24 mouse cellular contexts compared by ENCODE assay signal in the genomic region with DNA sequence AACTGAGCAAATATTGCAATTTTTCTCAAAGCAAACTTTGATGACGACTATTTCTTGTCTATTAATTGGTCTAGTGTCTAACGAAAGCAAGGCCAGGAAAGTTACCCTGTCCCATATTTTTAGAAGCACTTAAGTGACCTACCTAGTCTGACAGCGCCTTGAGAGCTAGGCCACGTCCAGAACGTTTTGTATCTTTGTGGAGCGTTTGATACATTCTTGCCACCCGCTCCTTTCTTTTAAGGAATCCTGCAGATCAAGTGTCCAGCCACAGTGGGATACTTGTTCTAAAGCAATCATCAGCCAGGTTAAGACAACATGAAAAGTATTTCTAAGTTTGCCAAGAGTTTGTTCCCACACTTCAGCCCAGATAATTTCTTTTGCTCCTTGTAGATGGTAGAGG.
A peak's percentile ranks its signal among the peaks of the same experiment; 100 is the strongest.
DNase-seq lines count a peak whose midpoint lies in the region; ATAC-seq and TF ChIP-seq lines count a peak whose summit lies in the region.
"Had no signal": no experiment of that assay in that cellular context is flagged by ENCODE, and none has a peak within 500 bp of the region (broad histone marks: within the 10 kb centered on the region; RNA-seq: fewer than 3 reads in every experiment).

No protein-coding gene starts in this region.

- no peak overlapping the region for H3K9ac ChIP-seq in heart, adult 2 months (ENCODE audit: low read depth, low read length)
- H3K9ac ChIP-seq in heart, embryonic 14.5 days (ENCODE audit: low read length): no peak overlapping the region
- no peak overlapping the region for H3K9ac ChIP-seq in midbrain, embryonic 11.5 days (ENCODE audit: low read length)
- H3K9ac ChIP-seq: embryonic facial prominence, embryonic 13.5 days; forebrain, postnatal 0 days; hindbrain, embryonic 14.5 days; liver, embryonic 12.5 days; liver, postnatal 0 days had no signal

- TF ChIP-seq CTCF in heart, adult 2 months (IDR thresholded peaks at IDR 0.05): no peak

- no peak overlapping the region for H3K4me2 ChIP-seq in heart, embryonic 14.5 days (ENCODE audit: low read length)
- H3K4me2 ChIP-seq in midbrain, embryonic 11.5 days: no peak overlapping the region
- H3K4me2 ChIP-seq: embryonic facial prominence, embryonic 13.5 days; hindbrain, embryonic 14.5 days; liver, embryonic 12.5 days had no signal

- H3K27ac ChIP-seq in heart, adult 2 months: peak overlapping the region; percentile 85
- peak overlapping the region; percentile 12 to 58; a peak in 2 of 4 replicates for H3K27ac ChIP-seq in heart, embryonic 14.5 days (replicated peaks in 1 of 2; ENCODE audit: control insufficient read depth in 1 of 2, insufficient read depth in 1 of 2, low read depth in 2 of 2, low read length in 2 of 2)
- H3K27ac ChIP-seq in midbrain, embryonic 11.5 days (ENCODE audit: low read depth, low read length): no peak overlapping the region
- H3K27ac ChIP-seq in midbrain, embryonic 10.5 days (replicated peaks): no peak overlapping the region
- H3K27ac ChIP-seq: embryonic facial prominence, embryonic 13.5 days; forebrain, embryonic 10.5 days; hindbrain, embryonic 14.5 days; liver, embryonic 12.5 days had no signal

- intact Hi-C loops in heart, adult 2 months (cut with DNase I): no loop called here
- intact Hi-C loops in heart, postnatal 25 days (cut with DNase I): no loop called here

- WGBS in heart, adult 2 months: 64% methylated on average over 7 of the region's 7 CpGs
- WGBS in heart, embryonic 14.5 days: 39% methylated on average over 7 of the region's 7 CpGs
- 87% methylated on average over 7 of the region's 7 CpGs for WGBS in midbrain, embryonic 11.5 days
- WGBS in midbrain, embryonic 10.5 days: 86% methylated on average over 7 of the region's 7 CpGs

- peaks cover 3% of the 10 kb centered on the region for H3K36me3 ChIP-seq in heart, adult 2 months (ENCODE audit: control insufficient read depth, insufficient read depth, low read length)
- no peaks in the 10 kb centered on the region for H3K36me3 ChIP-seq in heart, embryonic 14.5 days (ENCODE audit: control insufficient read depth, insufficient read depth, low read length)
- no peaks in the 10 kb centered on the region for H3K36me3 ChIP-seq in midbrain, embryonic 11.5 days (ENCODE audit: control insufficient read depth, insufficient read depth, low read length)
- H3K36me3 ChIP-seq in midbrain, embryonic 10.5 days: no peaks in the 10 kb centered on the region
- H3K36me3 ChIP-seq: embryonic facial prominence, embryonic 13.5 days; forebrain, embryonic 10.5 days; liver, embryonic 12.5 days had no signal

- no peaks in the 10 kb centered on the region for H3K9me3 ChIP-seq in heart, embryonic 14.5 days (ENCODE audit: control insufficient read depth, low read length)
- H3K9me3 ChIP-seq in midbrain, embryonic 11.5 days (ENCODE audit: control insufficient read depth, low read length): no peaks in the 10 kb centered on the region
- H3K9me3 ChIP-seq in midbrain, embryonic 10.5 days (replicated peaks): no peaks in the 10 kb centered on the region
- H3K9me3 ChIP-seq: embryonic facial prominence, embryonic 13.5 days; forebrain, embryonic 10.5 days; liver, embryonic 12.5 days; megakaryocyte, embryonic 14.5 days had no signal

- no peak for TF ChIP-seq POLR2A in heart, adult 2 months (IDR thresholded peaks at IDR 0.05; ENCODE audit: insufficient read depth, low read depth, low read length)

- no peaks in the 10 kb centered on the region for H3K79me2 ChIP-seq in heart, adult 2 months (replicated peaks; ENCODE audit: control insufficient read depth, insufficient read depth, low read length)

- DNase-seq in heart, adult 2 months: no peak
- no peak for DNase-seq in heart, postnatal 4 days
- no peak for DNase-seq in heart, postnatal 25 days (ENCODE audit: low spot score)
- DNase-seq in midbrain, embryonic 11.5 days (ENCODE audit: low spot score, missing footprints): peak; percentile 19
- DNase-seq in midbrain, embryonic 10.5 days (ENCODE audit: low spot score): no peak
- DNase-seq in lung, postnatal 25 days (ENCODE audit: low spot score): peak; percentile 54
- DNase-seq: adrenal gland, postnatal 14 days; cerebellum, adult 11 months; cerebellum, adult 9-10 months; forebrain, postnatal 0 days; kidney, adult 9 months; kidney, postnatal 10 days; layer of hippocampus, postnatal 36 days; left cerebral cortex, postnatal 4 days; liver, postnatal 0 days; midbrain, embryonic 14.5 days had no signal

- H3K4me3 ChIP-seq in heart, adult 2 months: no peak overlapping the region
- no peak overlapping the region for H3K4me3 ChIP-seq in heart, embryonic 14.5 days (ENCODE audit: control insufficient read depth in 1 of 2, insufficient read depth in 1 of 2, low read depth in 1 of 2, low read length in 2 of 2)
- no peak overlapping the region for H3K4me3 ChIP-seq in midbrain, embryonic 11.5 days (ENCODE audit: low read depth, low read length)
- no peak overlapping the region for H3K4me3 ChIP-seq in midbrain, embryonic 10.5 days
- H3K4me3 ChIP-seq: embryonic facial prominence, embryonic 13.5 days; forebrain, embryonic 10.5 days; liver, embryonic 12.5 days; megakaryocyte, embryonic 14.5 days had no signal

- H3K4me1 ChIP-seq in heart, adult 2 months (ENCODE audit: control insufficient read depth, insufficient read depth, low read length): peaks cover 6% of the 10 kb centered on the region
- peaks cover 14 to 25% of the 10 kb centered on the region in 2 experiments for H3K4me1 ChIP-seq in heart, embryonic 14.5 days (ENCODE audit: control insufficient read depth in 2 of 2, insufficient read depth in 2 of 2, low read length in 2 of 2)
- H3K4me1 ChIP-seq in midbrain, embryonic 11.5 days (ENCODE audit: control insufficient read depth, insufficient read depth, low read length): no peaks in the 10 kb centered on the region
- H3K4me1 ChIP-seq in midbrain, embryonic 10.5 days: peaks cover 4% of the 10 kb centered on the region
- H3K4me1 ChIP-seq: embryonic facial prominence, embryonic 13.5 days; forebrain, embryonic 10.5 days had no signal

- H3K27me3 ChIP-seq in heart, adult 2 months (ENCODE audit: control insufficient read depth, insufficient read depth, low read length): no peaks in the 10 kb centered on the region
- no peaks in the 10 kb centered on the region for H3K27me3 ChIP-seq in heart, embryonic 14.5 days (ENCODE audit: control insufficient read depth, insufficient read depth, low read length)
- H3K27me3 ChIP-seq in midbrain, embryonic 11.5 days (ENCODE audit: control insufficient read depth, insufficient read depth, low read length): no peaks in the 10 kb centered on the region
- no peaks in the 10 kb centered on the region for H3K27me3 ChIP-seq in midbrain, embryonic 10.5 days (ENCODE audit: low read depth, poor library complexity, severe bottlenecking)
- H3K27me3 ChIP-seq: embryonic facial prominence, embryonic 13.5 days; liver, embryonic 12.5 days; megakaryocyte, embryonic 14.5 days had no signal

- TF ChIP-seq EP300 in heart, adult 2 months (IDR thresholded peaks at IDR 0.05; ENCODE audit: insufficient read depth, low read depth, low read length): 0 out of 2 replicates have a peak, but pooled peaks have one; percentile 19

- no peak for ATAC-seq in heart, embryonic 14.5 days (ENCODE audit: insufficient number of reproducible peaks, insufficient read depth, low FRiP score, low read depth)
- ATAC-seq in midbrain, embryonic 11.5 days (ENCODE audit: low FRiP score): no peak
- ATAC-seq in megakaryocyte progenitor cell, adult 5-6 weeks (replicated peaks; ENCODE audit: poor library complexity): no peak
- ATAC-seq: forebrain, postnatal 0 days; intestine, postnatal 0 days; liver, embryonic 12.5 days; liver, postnatal 0 days had no signal

Comparison
In these comparisons a context has a peak if more than half of its experiments do, and no peak if none do; other contexts are left out.
1. DNase-seq: peak in midbrain, embryonic 11.5 days (single experiment) and lung, postnatal 25 days (single experiment); none in heart, adult 2 months (0 of 2), heart, postnatal 4 days (single experiment), heart, postnatal 25 days (single experiment) and midbrain, embryonic 10.5 days (single experiment).
2. H3K27ac ChIP-seq: peak in heart, adult 2 months (single experiment) and heart, embryonic 14.5 days (2 of 2); none in midbrain, embryonic 11.5 days (single experiment) and midbrain, embryonic 10.5 days (single experiment).